Mouse (Mus musculus) spleen, embryonic (tissue): ENCODE data around the gene Hadha.

ENCODE experiments used
- CTCF ChIA-PET: fragments of 350-600 bp; sonication (Branson Sonifier 250); formaldehyde crosslinking; loops from one replicate; lab custom pipeline; 2022; lab: Charles Lee

Hadha gene

GRCm38 (mm10) chr5:30112533-30113068 lies 42.4 kb downstream of the Hadha start:
- CTCF ChIA-PET: no interaction called here

GRCm38 (mm10) chr5:30111771-30112170 lies 43.2 kb downstream of the Hadha start:
- CTCF ChIA-PET: no interaction called here

- CTCF ChIA-PET: no interaction called here
These were observed 43.8 kb downstream of the Hadha start for GRCm38 (mm10) chr5:30111126-30111525.

- CTCF ChIA-PET: no interaction called here
These were observed 44.4 kb downstream of the Hadha start for GRCm38 (mm10) chr5:30110371-30111060.

GRCm38 (mm10) chr5:30109899-30110298 lies 45.1 kb downstream of the Hadha start:
- CTCF ChIA-PET: no interaction called here

GRCm38 (mm10) chr5:30108233-30108632 lies 46.7 kb downstream of the Hadha start:
- CTCF ChIA-PET: no interaction called here

- CTCF ChIA-PET: interaction anchor here (0.5 kb wide), 1 partner anchor 394 kb away, joined by 6 read pairs; no protein-coding TSS in a partner anchor
These were observed 47.3 kb downstream of the Hadha start for GRCm38 (mm10) chr5:30107611-30108041.

- CTCF ChIA-PET: no interaction called here
These were observed 47.8 kb downstream of the Hadha start for GRCm38 (mm10) chr5:30107186-30107585.

- CTCF ChIA-PET: no interaction called here
These were observed 48.2 kb downstream of the Hadha start for GRCm38 (mm10) chr5:30106756-30107155.

- CTCF ChIA-PET: no interaction called here
These were observed 49.2 kb downstream of the Hadha start, which contains the start of gene 3110082J24Rik for GRCm38 (mm10) chr5:30105668-30106300. 3110082J24Rik (minus strand) TSS chr5:30106086.

- CTCF ChIA-PET: no interaction called here
These were observed 49.9 kb downstream of the Hadha start, which contains the start of gene Garem2 for GRCm38 (mm10) chr5:30104841-30105667. Garem2 (plus strand) TSS chr5:30105161.

- CTCF ChIA-PET: no interaction called here
These were observed 50.6 kb downstream of the Hadha start for GRCm38 (mm10) chr5:30104339-30104738.

GRCm38 (mm10) chr5:30103340-30103739 lies 51.6 kb downstream of the Hadha start:
- CTCF ChIA-PET: no interaction called here

GRCm38 (mm10) chr5:30098260-30098659 lies 56.7 kb downstream of the Hadha start:
- CTCF ChIA-PET: no interaction called here

- CTCF ChIA-PET: interaction anchor here (0.6 kb wide), 1 partner anchor 35 kb away, joined by 15 read pairs; no protein-coding TSS in a partner anchor
These were observed 59.2 kb downstream of the Hadha start for GRCm38 (mm10) chr5:30095731-30096130.

- CTCF ChIA-PET: no interaction called here
These were observed 60.6 kb downstream of the Hadha start for GRCm38 (mm10) chr5:30094399-30094798.

GRCm38 (mm10) chr5:30092701-30093100 lies 62.3 kb downstream of the Hadha start:
- CTCF ChIA-PET: no interaction called here

GRCm38 (mm10) chr5:30072825-30073821 lies 81.8 kb downstream of the Hadha start, which contains the start of gene Tyms:
Tyms (minus strand) TSS chr5:30073617.
- CTCF ChIA-PET: no interaction called here

GRCm38 (mm10) chr5:30072377-30072776 lies 82.6 kb downstream of the Hadha start:
- CTCF ChIA-PET: no interaction called here

GRCm38 (mm10) chr5:30071677-30072076 lies 83.3 kb downstream of the Hadha start:
- CTCF ChIA-PET: no interaction called here
